Mouse (Mus musculus) layer of hippocampus, adult 11-12 months (tissue): Measurements from ENCODE around the gene Bcl7a.

Source experiments
- DNase-seq: peaks from one replicate; pipeline ENCODE4 v3.0.0; 2022; ENCODE audit warnings: low spot score

The Bcl7a gene

DNA sequence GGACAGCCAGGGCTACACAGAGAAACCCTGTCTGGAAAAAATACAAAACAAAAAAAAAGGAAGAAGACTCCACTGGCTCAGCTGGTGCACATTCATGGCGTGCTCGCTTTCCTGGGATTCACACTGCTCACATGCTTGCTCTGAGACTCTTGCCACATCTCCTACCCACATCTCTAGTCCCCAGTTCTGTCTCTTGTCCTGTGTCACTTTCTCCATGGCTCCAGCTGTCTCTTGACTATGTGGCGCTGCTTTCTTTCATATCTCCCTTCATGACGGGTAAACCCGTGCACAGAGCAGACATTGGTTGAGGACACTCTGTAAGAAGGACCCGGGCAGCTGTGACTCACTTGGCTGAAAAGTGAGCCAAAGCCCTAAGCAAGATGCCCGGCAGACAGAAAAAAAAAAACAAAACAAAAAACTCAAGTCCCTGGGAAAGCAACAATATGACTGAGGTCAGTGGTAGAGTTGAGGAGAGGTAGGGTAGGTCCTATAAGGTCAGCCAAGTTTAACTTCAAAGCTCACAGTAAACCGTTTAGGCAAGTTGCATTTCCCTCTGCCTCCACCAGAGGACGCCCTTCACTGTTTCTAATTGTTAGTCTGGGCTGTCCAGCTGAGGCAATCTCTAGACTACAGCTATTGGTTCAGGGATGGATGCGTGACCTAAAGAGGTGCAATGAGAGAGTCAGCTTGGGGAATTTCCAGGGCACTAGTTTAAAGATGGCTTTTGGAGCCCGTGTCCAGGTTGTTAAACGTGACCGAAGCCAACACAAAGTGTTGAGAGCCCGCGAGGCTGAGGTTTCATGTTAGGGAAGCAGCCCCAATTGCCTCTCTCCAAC lies 33.7 kb downstream of the Bcl7a start:
- peak; percentile 83 for DNase-seq

DNA sequence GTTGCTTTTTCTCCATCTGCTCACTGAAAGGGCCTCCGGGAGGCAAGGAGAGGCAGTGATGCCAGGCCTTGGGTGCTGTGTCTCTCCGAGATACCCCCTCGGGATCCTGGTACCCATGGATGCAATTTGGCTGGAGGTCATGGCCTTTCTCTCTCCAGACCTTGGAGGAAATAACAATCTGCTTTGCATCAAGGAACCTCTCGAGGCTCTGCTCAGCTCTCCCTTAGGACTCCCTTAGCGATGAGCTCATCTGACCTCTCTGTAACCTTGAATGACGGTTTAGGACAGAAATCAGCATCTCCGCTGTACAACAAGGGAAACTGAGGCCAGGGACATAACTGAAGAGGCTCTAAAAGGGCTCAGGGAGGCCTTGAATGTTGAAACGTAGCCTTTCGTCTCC lies 35.1 kb downstream of the Bcl7a start:
- DNase-seq: no peak

DNA sequence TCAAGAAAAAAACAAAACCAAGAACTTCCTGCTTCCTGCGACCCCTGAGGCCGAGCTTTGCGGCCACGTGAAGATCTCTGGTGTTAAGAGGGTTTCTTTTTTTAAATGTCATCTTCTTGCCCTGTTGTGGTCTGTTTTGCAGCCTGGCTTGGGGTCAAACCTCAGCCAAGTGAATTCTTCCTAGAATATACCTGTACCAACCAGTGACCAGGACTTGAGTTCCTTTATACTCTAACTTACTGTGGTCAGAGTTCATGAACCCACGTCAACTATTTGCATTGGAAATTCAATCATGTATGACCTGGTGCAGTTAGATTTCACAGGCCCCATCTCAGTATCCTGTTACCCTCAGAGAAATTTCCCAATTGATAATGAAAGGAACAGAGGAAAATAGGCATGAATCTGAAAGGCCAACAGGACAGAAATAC lies 35.9 kb downstream of the Bcl7a start:
- DNase-seq: no peak

DNA sequence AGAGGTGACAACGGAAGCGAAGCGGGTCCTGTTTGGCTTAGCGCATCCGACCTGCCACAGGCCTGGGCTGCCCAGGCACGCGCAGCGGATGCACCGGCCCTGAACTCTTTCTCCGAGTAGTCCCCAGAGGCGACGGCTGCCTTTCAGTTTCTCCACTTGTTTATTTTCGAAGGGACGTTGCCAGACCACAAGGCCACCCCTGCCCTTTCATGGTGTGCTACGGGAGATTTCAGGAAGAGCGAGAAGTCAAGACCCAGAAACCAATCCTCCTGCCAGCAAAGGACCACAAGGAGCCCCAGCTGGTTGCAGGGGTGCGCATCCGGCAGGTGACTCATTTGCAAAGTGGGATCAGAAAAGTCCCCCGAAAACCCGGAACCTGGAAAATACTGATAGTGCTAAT lies 38.3 kb downstream of the Bcl7a start:
- DNase-seq: no peak

DNA sequence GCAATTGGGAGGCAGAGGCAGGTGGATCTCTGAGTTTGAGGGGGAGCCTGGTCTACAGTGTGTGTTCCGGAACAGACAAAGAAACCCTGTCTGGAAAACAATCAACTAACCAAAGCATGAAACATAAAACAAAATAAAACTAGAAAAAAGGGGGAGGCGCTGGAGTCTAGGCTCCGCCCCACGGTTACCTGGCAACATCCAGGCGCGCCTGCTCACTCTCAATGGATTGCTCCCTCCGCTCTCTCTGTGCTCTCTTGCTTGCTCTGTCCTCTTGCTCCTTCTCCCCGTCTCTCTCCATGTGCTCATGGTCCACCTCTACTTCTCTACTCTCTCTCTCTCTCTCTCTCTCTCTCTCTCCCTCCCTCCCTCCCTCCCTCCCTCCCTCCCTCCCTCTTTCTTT lies 39.1 kb downstream of the Bcl7a start:
- no peak for DNase-seq

DNA sequence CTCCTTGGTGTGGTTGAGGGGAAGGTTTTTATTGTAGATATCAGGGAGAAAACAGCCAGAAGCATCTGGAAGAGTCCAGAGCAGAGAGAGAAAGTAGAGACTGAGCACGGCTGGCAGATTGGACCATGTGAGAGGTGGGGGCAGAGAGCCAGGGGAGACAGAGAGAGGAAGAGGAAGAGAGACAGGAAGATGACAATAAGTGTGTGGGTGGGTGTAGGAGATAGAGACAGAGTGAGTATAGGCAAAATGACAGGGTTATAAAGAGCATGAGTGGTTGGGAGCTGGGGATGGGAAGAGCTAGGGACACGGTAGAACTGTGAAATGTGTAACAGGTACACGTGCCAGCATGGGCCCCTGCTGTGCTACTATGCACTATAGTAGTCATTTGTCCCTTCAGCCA lies 44.8 kb downstream of the Bcl7a start:
- DNase-seq: no peak

DNA sequence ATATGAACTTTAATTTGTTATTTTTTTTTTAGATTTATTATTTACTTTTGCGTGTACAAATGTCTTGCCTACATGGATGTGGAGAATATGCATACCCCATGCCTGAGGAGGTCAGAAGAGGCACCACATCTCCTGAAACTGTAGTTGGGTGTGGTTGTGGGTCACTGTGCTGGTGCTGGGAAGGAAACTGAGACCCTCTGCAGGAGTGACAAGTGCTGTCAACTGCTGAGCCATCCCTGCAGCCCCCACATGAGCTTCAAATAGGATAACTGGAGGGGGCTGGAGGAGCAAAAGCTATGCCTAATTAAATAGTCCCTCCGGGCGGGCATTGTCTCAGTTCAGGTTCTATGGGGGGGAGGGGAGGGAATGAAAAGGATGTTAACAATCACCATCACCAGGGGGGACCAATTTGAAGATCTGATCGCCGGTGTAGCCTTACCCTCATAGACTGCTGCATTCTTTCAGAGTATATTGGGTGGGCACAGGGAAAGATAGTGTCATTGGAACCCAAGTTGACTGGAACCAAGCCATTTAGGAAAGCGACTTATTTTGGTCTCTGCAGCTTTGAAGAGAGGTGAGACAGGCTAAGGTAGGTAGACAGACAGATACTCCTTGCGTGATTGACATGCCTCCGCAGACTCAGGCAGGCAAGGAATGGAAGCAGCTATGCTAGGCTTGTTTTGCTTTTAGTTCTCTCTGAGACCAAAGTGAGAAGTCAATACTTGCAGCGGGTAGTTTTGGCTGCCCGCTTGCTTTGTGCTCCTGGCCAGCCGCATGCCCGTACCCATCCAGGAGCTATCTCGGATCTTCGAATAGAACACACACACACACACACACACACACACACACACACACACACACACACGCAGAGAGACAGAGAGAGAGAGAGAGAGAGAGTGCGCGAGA lies 47.2 kb downstream of the Bcl7a start:
- DNase-seq: no peak

DNA sequence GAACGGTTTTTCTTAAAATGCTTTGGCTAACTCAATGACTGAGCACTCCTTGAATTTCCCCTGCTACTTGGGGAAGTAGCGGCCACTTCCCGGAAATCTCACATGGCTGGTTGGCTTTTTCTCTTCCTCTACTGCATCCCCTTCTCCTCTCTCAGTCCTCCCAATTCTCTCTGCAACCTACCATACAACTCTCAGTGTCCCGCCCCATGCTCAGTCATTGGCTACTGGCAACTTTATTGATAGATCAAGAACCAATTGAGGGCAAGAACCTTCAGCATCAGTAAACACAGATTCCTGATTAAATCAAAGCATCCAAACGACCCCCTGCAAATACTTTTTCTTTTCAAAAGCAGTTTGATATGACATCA lies 47.8 kb downstream of the Bcl7a start:
- peak; percentile 81 for DNase-seq

DNA sequence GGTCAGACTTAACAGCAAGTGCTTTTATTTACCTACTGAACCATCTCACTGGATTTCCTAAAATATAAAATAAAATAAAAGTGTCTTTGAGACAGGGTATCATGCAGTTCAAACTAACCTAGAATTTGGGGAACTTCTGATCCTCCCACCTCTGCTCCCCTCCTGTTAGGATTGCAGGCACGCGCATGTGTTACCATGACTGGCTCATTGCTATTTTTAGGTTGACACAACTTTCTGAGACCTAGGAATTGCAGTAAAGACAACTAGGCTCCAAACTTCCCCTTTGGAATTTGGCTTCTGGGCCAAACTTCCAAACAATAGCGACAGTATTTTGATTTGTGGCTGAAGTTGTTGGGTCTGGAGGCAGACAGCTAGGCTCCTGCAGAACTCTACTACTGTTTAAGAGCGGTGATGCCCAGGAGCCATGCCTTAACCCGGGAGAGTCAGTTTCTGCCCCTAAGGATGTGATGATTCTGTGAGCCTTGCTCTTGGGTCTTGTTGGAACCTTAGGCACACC lies 50.2 kb downstream of the Bcl7a start:
- DNase-seq: no peak

DNA sequence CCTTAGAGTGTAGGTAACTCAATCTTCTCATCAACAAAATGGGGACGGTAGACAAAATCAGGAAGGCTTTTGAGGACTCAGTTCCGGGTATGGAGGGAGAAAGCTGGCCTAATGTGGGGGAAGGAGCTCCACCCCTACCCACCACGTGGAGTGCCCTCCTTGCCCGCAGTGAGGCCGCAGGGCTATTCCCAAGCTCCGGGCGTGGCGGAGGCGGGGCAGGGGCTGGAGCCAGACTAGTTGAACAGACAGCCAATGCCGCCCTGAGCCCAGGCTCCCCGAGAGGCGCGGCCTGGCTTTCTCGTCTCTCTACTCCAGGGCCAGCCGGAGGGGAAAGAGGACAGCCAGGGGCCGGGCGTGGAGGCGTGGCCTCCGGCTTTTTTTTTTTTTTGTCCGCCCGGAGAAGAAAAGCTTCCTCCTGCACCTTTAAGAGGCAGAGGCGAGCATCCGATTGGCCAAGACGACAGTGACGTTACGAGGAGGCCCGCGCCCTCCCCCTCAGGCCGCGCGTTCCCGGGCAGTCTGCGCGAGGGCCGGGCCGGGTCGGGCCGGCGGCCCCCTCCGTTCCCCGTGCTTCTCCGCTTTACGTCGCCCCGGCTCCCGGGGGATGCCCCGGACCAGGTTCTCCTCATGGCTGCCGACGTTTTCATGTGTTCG lies 50.8 kb downstream of the Bcl7a start, which contains the start of gene Mlxip:
TSS of gene Mlxip (plus strand) at position 496 of the 654 bp plus-strand sequence.
- peak; percentile 89 for DNase-seq

DNA sequence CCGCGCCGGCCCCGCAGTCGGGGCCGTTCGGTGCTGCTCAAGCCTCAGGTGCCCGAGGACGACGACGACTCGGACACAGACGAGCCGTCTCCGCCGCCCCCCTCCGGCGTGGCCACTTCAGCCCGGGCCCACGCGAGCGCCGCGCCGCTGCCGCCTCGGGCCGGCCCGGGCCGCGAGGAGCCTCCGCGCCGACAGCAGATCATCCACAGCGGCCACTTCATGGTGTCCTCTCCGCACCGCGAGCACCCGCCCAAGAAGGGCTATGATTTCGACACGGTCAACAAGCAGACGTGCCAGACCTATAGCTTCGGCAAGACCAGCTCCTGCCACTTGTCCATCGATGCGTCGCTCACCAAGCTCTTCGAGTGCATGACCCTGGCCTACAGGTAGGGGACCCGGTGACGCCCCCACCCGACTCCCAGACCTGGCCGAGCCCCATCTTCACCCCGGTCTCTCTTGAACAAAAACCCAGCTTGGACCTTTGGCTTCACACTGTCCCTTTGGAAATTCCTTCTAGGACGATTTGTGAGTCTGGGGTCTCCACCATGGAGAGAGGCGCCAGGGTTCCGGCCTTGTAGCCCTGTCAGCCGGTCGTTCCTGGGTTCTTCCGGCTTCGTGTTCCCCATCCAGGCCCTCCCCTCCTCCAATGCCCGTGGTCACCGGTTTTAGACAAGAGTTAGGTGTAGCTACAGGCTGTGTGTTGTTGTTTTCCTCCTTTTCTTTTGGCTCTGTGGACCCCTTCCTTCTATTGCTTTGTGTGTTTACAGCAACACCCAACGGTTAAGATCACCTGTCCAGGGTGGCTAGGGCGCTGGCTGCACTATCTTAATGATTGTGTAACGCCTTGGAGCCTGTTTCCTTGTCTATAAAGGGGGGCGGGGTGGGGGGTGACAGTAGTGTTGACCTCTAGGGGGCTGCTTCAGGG lies 51.6 kb downstream of the Bcl7a start:
- peak; percentile 43 for DNase-seq

DNA sequence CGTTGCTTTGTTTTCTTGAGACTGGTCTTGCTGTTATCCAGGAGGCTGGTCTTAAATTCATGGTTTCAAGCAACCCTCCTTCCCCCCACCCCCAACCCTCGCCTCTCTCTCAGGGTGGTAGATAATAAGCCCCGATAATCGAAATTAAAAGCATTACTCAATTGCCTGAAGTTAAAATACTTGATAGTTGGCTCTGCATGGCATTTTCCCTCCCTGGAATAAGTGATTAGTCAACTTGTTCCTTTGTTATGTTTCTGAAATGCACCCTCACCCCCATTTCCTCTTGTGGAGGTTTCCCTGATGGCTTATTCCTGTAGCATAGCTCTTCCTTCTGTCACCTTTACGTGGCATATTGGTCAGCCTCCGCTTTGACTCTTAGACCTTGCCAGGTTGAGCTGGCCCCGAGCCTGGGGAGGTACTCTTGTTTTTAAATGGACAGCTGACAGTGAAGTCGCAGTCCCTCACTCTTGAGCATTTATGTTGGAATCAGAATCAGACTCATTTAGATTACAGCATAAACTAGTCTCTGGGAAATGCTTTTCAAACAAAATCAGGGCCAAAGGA lies 53.3 kb downstream of the Bcl7a start:
- DNase-seq: no peak

DNA sequence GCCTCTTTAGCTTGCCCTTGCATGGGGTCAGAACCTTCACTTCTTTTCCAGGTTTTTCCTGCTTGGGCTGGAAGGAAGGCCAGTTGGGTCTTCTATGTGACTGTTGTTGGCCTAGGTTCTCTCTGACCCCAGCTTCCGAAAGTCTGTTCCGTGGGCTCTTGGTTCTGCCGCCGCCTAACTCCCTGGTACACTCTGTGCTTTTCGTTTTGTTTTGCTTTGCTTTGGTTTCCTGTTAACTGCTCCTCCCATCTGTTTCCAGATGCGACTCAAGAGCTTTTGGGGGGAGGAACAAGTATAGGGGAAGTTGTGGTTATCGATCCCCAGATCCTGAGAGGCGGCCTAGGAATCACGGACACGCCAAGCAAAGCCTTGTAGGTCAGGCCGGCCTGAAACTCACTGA lies 54.2 kb downstream of the Bcl7a start:
- DNase-seq: no peak

DNA sequence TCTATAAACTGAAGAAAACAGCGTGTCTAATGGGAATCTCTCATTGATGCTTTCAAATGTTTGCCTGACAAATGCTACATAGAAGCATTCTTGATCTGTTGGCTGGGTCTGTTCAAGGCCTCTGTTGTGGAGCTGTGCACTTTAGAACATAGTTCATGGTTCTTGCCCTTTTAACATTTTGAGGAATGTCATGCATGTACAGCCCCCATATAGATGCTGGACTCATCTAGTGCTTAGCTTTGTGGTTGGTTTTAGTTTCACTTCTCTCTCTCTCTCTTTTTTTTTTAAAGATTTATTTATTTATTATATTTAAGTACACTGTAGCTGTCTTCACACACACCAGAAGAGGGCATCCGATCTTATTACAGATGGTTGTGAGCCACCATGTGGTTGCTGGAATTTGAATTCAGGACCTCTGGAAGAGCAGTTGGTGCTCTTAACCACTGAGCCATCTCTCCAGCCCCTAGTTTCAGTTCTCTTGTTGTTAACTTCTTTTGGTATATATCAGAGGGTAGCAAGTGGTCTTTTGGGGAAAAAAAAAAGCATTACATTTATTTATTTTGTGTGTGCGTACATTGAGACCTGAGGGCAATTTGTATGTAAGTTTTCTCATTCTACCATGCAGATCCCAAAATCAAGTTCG lies 55.3 kb downstream of the Bcl7a start:
- no peak for DNase-seq

DNA sequence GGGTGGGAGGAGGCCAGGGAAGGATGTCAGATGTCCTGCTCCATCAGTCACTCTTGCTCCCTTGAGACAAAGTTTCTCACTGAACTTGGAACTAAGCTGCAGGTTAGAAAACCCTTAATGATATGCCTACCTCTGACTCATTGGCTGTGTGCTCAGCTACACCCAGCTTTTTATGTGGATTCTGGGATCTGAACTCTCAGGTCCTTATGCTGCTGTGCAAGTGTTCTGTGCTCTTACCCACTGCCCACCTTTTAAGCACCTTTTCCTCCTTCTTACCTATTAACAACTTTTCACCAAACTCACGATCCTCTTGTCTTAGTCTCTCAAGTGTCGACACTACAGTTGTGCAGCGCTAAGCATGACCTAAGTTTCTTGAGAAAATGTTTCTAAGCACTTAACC lies 60.8 kb downstream of the Bcl7a start:
- no peak for DNase-seq

DNA sequence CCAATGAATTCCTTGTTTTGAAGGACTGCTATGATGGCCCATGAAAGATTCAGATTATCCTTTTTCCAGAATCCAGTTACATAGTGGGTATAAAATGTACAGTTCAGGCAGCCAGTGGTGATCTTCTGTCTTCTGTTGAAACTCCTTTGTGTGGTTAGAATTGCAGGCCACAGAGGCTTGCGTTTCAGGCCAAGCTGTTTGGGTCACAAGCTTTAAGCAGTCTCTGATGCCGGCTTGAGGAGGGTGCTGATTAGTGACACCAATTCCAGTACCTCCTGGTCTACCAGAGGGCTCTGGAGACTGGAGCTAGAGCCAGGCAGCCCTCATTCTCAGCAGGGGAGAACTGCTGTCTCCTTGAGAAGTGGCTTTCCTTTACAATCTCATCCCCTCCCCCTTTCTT lies 63.3 kb downstream of the Bcl7a start:
- DNase-seq: no peak

DNA sequence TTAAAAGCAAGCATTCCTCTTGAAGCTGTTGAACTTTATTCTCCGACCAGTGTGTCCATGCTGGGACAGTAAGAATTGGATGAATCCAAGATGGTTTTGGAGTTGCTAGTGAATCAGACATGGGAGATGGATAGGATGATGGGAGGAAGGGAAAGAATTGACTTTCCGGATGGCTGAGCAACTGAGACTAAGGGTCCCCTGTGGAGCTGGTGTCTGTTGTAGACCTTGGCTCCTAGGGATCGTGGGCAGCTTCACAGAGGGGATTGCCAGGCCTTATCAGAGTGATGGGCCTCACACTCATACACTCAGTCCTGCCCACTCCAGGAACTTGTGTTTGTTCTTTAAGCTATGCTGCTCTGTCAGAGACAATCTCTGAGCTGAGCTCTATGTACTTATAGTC lies 64.5 kb downstream of the Bcl7a start:
- DNase-seq: no peak

DNA sequence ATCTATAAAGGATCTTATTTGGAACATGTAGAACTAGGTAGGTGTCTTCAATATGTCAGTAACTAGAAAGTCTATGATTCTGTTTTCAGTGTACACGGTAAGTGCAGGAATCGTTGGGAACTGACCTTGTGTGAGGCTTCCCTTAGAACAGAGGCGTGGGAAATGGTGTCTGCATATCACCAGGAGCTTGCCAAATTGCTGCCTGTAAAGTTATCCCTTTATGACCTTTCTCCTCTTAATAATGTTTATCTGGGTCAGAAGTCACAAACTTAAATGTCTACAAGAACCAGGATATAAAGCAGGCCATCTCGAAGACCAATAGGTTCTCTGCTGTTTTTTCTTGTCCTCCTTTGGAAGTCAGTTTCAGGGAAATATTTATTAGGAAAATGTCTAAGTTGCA lies 68.6 kb downstream of the Bcl7a start:
- DNase-seq: no peak

DNA sequence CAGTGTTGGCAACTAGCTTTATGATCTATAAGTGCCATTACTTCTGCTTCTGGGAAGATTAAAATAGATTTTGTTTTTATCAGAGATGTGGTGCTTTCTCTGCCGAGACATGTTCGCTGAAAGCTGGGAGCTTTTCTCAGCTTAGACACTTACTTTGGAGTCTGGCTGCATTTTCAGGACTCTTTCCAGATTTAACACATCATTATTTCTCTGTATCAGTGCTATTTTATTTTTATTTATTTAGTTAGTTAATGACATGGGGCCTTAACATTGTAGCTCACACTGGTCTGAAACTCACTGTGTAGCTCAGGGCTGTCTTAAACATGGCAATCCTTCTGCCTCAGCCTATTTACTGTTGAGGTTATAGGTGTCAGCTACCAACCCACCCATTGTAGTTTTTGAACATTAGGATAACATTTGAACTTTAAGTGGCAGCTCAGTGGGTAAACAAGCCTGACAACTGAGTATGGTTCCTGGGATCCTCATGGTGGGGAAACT lies 70.3 kb downstream of the Bcl7a start:
- DNase-seq: no peak

DNA sequence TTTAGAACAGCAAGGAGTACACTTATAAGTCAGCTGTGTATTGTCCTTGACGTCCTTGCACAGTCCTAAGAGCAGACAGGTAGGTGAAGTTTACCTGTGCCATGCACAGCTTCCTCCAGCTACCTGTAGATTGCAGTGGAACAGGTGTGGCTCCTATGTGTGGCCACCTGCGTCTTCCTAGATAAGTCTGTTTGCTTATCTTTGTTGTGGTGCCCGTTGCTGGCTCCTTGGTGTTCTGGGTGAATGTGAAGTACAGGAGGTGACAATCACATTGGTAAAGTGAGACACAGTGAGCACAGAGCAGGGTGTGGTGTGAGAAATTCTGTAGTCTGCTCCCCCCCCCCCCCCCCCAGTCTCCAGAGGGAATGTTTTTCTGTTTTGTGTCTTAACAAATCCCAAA lies 72.5 kb downstream of the Bcl7a start:
- DNase-seq: no peak
